Mouse (Mus musculus): ENCODE results near the gene Scarb1. TPM values are rescaled to one million over a fixed set of nuclear protein-coding genes. Genes with fewer than 3 reads are reported as not detected.
"Not testable (repeated sequence)": the region's sequence is repeated elsewhere in the genome, so short reads cannot be mapped to it uniquely, and the experiment has no call there.

Scarb1 gene
- polyA plus RNA-seq (2012; rRNA removed) = 172 and 188 TPM in 2 replicates

DNA sequence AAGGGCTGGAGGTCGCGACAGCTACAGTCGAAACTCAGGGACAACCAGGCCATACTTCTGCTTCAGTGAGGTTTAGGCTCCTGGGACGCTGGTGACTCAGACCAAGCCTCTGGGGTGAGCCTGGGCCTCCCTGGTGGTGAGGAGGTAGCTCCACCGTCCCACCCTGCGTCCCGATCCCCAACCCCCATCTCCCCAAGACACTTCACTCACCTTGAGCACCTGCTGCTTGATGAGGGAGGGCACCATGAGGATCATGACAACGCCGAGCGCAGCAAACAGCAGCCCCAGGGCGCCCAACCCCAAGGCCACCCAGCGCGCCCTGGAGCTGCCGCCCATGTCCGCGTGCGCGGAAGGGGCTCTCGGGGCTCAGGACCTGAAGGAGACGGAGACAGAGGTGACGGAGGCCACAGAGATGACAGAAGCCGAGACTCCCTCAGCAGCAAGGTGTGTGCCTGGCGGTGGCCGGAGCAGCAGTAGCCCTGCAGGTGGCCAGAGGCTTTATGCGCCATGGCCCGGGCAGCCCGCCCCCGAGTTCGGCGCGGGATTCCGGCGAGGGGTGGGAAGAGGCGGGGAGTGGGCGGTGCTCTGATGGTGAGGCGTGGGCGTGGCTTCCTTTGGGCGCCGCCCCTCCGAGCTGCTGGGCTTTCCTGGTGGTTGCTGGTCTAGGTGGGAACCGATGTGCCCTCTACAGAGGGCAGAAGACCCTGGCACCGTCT is at the start of gene Scarb1:
Gene Scarb1, minus strand, starts transcription at position 548 of the 716 bp plus-strand sequence.
- TF ChIP-seq CTCF (IDR thresholded peaks at IDR 0.05; ENCODE audit: control insufficient read depth, insufficient read depth, insufficient replicate concordance, low read depth, low read length) (no peak), POLR2A (IDR thresholded peaks at IDR 0.05; ENCODE audit: control insufficient read depth, low read depth, low read length) (peak; percentile 66)
- Histone ChIP-seq H3K4me1 (ENCODE audit: control insufficient read depth, insufficient read depth, low read length) (peaks cover 29% of the 10 kb centered on the region), H3K36me3 (ENCODE audit: control insufficient read depth, insufficient read depth, low read length) (no peaks in the 10 kb centered on the region), H3K4me3 (ENCODE audit: control insufficient read depth, low read depth, low read length) (peak within 1 kb of the TSS; percentile 95), H3K27ac (ENCODE audit: control insufficient read depth, insufficient read depth, low read depth, low read length) (peak within 1 kb of the TSS; percentile 41), H3K27me3 (ENCODE audit: control insufficient read depth, insufficient read depth, low read length) (no peaks in the 10 kb centered on the region)

DNA sequence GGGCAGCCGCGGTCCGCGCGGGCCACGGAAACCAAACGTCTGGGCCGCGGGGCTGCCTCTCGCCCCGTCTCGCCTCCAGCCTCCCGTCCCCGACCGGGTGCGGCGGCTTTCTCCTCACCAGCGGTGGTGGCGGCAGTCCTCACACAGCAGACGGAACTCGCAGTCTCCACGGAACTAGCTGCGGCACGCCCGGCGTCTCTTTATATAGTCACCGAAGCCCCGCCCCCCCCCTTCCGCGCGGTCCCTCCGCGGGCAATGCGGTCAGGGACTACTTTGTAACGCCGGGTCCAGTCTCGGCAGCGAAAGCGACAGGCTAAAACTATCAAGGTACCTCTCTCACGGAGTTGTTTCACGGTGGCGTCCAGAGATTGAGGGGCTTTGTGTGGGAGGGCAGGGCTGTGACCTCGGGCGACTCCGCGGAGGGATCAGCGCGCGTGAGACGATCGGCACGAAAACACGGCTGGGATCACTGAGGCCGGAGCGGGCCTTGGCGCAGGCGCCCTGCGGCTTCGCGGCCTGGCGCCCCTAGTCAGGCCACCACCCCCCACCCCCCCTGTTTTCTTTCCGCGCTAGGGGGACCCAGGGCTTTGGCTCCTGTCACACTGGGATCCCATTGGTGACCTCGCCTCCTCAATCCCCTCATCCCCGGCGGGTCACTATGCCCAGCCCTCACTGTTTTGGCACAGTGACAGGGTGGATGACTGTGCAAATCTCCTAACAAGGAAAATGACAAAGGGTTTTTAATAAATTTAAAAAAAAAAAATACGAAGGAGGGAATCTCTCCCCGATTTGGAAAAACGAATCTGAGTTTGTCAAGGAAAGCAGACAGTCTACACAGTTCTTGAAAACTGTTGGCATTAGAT is 48.9 kb upstream of the Scarb1 start, which contains the start of gene Ubc:
Gene Ubc, minus strand, starts transcription at position 624 of the 863 bp plus-strand sequence.
- Histone ChIP-seq H3K4me3 (ENCODE audit: control insufficient read depth, low read depth, low read length) (peak within 1 kb of the TSS; percentile 97), H3K27ac (ENCODE audit: control insufficient read depth, insufficient read depth, low read depth, low read length) (peak within 1 kb of the TSS; percentile 100), H3K4me1 (ENCODE audit: control insufficient read depth, insufficient read depth, low read length) (peaks cover 17% of the 10 kb centered on the region), H3K36me3 (ENCODE audit: control insufficient read depth, insufficient read depth, low read length) (peaks cover 2% of the 10 kb centered on the region), H3K27me3 (ENCODE audit: control insufficient read depth, insufficient read depth, low read length) (no peaks in the 10 kb centered on the region)
- TF ChIP-seq CTCF (IDR thresholded peaks at IDR 0.05; ENCODE audit: control insufficient read depth, insufficient read depth, insufficient replicate concordance, low read depth, low read length) (no peak), POLR2A (IDR thresholded peaks at IDR 0.05; ENCODE audit: control insufficient read depth, low read depth, low read length) (peak; percentile 99)

- Histone ChIP-seq H3K27me3 (ENCODE audit: control insufficient read depth, insufficient read depth, low read length) (no peaks in the 10 kb centered on the region), H3K36me3 (ENCODE audit: control insufficient read depth, insufficient read depth, low read length) (peaks cover 2% of the 10 kb centered on the region), H3K4me3 (ENCODE audit: control insufficient read depth, low read depth, low read length) (peak within 1 kb of the TSS; percentile 97), H3K4me1 (ENCODE audit: control insufficient read depth, insufficient read depth, low read length) (peaks cover 12% of the 10 kb centered on the region), H3K27ac (ENCODE audit: control insufficient read depth, insufficient read depth, low read depth, low read length) (peak within 1 kb of the TSS; percentile 100)
- no peak; the same call in 1 of the 2 replicates for TF ChIP-seq POLR2A (IDR thresholded peaks at IDR 0.05; ENCODE audit: control insufficient read depth, low read depth, low read length)
- TF ChIP-seq CTCF (IDR thresholded peaks at IDR 0.05; ENCODE audit: control insufficient read depth, insufficient read depth, insufficient replicate concordance, low read depth, low read length) = no peak
Observed at GRCm38 (mm10) chr5:125389131-125389578, 48.3 kb upstream of the Scarb1 start, which contains the start of gene Gm10382. Gm10382 (plus strand) TSS chr5:125389322.

DNA sequence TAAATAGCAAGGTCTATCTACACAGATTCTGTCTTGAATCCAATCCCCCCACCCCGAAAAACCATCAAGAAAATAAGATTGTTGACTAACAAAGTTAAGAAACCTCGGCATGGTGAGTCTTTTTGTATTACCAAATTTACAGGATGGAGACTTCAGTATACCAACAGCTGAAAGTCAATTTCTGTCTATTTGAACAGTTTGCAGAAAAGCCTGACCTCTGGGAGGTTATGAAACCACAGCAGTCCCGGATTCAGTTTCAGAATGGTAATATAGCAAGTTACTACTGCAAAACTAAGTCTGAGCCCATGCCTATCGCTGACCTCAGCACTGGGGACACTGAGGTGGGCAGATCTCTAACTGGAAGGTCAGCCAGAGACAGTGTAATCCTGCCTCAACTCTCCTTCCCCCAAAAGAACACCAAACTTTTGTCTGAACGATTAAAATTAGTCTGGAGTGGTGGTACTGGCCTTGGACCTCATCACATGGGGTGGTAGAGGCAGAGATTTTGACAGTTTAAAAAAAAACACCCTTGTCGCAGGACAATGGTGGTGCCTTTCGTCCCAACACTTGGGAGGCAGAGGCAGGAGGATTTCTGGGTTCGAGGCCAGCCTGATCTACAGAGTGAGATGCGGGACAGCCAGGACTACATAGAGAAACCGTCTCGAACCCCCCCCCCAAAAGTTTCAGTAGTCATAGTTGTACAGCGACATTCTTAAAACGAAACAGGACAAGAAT is 47.6 kb upstream of the Scarb1 start:
- Histone ChIP-seq H3K27me3 (ENCODE audit: control insufficient read depth, insufficient read depth, low read length) (no peaks in the 10 kb centered on the region), H3K4me3 (ENCODE audit: control insufficient read depth, low read depth, low read length) (peak overlapping the region; percentile 97), H3K4me1 (ENCODE audit: control insufficient read depth, insufficient read depth, low read length) (peaks cover 9% of the 10 kb centered on the region), H3K27ac (ENCODE audit: control insufficient read depth, insufficient read depth, low read depth, low read length) (peak overlapping the region; percentile 100), H3K36me3 (ENCODE audit: control insufficient read depth, insufficient read depth, low read length) (peaks cover 2% of the 10 kb centered on the region)
- TF ChIP-seq POLR2A (IDR thresholded peaks at IDR 0.05; ENCODE audit: control insufficient read depth, low read depth, low read length) = no peak
- TF ChIP-seq CTCF (IDR thresholded peaks at IDR 0.05; ENCODE audit: control insufficient read depth, insufficient read depth, insufficient replicate concordance, low read depth, low read length) = no peak

- peak overlapping the region; percentile 15; the same call in 1 of the 2 replicates for H3K4me3 ChIP-seq (ENCODE audit: control insufficient read depth, low read depth, low read length)
- H3K27me3 ChIP-seq (ENCODE audit: control insufficient read depth, insufficient read depth, low read length); H3K27ac ChIP-seq (ENCODE audit: control insufficient read depth, insufficient read depth, low read depth, low read length): not testable (repeated sequence)
Observed at GRCm38 (mm10) chr5:125387295-125387694, 46.4 kb upstream of the Scarb1 start.

DNA sequence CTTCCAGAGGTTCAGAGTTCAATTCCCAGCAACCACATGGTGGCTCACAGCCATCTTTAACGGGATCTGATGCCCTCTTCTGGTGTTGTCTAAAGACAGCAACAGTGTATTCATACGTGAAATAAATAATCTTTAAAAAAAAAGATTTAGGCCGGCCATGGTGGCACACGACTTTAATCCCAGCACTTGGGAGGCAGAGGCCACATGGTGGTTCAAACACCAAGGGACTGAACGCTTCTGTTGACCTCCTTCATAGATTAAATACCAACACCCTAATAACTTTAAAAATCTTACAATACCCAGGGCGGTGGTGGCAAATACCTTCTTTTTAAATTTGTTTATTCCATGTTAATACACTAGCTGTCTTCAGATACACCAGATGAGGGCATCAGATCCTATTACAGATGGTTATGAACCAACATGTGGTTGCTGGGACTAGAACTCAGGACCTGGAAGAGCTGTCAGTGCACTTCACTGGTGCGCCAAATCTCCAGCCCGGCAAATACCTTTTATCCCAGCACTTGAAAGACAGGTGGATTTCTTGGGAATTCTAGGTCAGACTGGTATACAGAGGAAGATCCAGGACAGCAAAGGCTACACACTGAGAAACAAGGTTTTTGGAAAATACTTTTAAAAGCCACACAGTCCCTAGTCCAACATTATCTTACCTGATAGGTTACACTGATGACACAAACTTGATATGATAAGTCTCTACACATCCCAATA is 44.5 kb upstream of the Scarb1 start:
- Histone ChIP-seq H3K4me3 (ENCODE audit: control insufficient read depth, low read depth, low read length) (no peak overlapping the region), H3K27me3 (ENCODE audit: control insufficient read depth, insufficient read depth, low read length) (no peaks in the 10 kb centered on the region), H3K36me3 (ENCODE audit: control insufficient read depth, insufficient read depth, low read length) (peaks cover 2% of the 10 kb centered on the region), H3K27ac (ENCODE audit: control insufficient read depth, insufficient read depth, low read depth, low read length) (no peak overlapping the region), H3K4me1 (ENCODE audit: control insufficient read depth, insufficient read depth, low read length) (no peaks in the 10 kb centered on the region)
- no peak for TF ChIP-seq POLR2A (IDR thresholded peaks at IDR 0.05; ENCODE audit: control insufficient read depth, low read depth, low read length)

More at GRCm38 (mm10) chr5:125387295-125387694, 46.4 kb upstream of the Scarb1 start:
- not testable (repeated sequence) for H3K36me3 ChIP-seq (ENCODE audit: control insufficient read depth, insufficient read depth, low read length); H3K4me1 ChIP-seq (ENCODE audit: control insufficient read depth, insufficient read depth, low read length)
